Mouse (Mus musculus): Measurements from ENCODE around the gene Trex1. TPM values are rescaled to one million over a fixed set of nuclear protein-coding genes. Genes with fewer than 3 reads are reported as not detected.

The Trex1 gene
- polyA plus RNA-seq, 1 experiment from 2014 or later: 7.1 TPM

- no peak for ATAC-seq (ENCODE audit: insufficient number of reproducible peaks, low FRiP score)
- peaks cover 25% of the 10 kb centered on the region for H3K36me3 ChIP-seq
- peak overlapping the region; percentile 83 for H3K4me2 ChIP-seq
- WGBS: 48% methylated on average over 5 of the region's 5 CpGs
- H3K4me1 ChIP-seq (replicated peaks): peaks cover 72% of the 10 kb centered on the region
- H3K27me3 ChIP-seq (replicated peaks): no peaks in the 10 kb centered on the region
- peak overlapping the region; percentile 99 for H3K27ac ChIP-seq (ENCODE audit: poor library complexity, severe bottlenecking)
- peak overlapping the region; percentile 97 for H3K9ac ChIP-seq
- H3K9me3 ChIP-seq (replicated peaks): no peaks in the 10 kb centered on the region
- no peak overlapping the region for H3K4me3 ChIP-seq
These were observed 38.3 kb upstream of the Trex1 start for GRCm38 (mm10) chr9:109097831-109098230.

GRCm38 (mm10) chr9:109097291-109097690 is 37.8 kb upstream of the Trex1 start:
- no peaks in the 10 kb centered on the region for H3K9me3 ChIP-seq (replicated peaks)
- 33% methylated on average over 6 of the region's 6 CpGs for WGBS
- no peaks in the 10 kb centered on the region for H3K27me3 ChIP-seq (replicated peaks)
- H3K27ac ChIP-seq (ENCODE audit: poor library complexity, severe bottlenecking): peak overlapping the region; percentile 99
- H3K9ac ChIP-seq: peak overlapping the region; percentile 97
- H3K4me3 ChIP-seq: peak overlapping the region; percentile 85
- no peak for ATAC-seq (ENCODE audit: insufficient number of reproducible peaks, low FRiP score)
- peaks cover 71% of the 10 kb centered on the region for H3K4me1 ChIP-seq (replicated peaks)
- H3K36me3 ChIP-seq: peaks cover 24% of the 10 kb centered on the region
- peak overlapping the region; percentile 83 for H3K4me2 ChIP-seq

DNA sequence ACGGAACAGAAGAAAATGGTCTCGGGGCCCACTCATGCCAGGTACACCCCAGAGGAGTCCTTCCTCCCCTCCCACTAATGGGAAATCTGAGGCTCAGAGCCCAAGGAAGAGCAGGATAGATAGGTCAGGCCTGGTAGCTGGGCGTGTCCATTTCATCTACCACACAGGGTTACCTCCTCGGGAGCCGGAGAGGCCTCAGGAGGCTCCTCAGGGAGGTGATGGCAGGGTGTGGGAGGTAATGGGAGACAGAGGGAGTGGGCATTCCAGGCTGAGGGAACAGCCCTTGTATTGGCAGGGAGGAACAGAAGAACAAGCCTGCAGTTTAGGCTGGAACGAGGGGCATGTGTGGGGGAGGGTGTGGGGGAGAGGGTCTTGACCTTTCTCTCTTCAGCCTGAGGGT is 37.3 kb upstream of the Trex1 start:
- Histone ChIP-seq H3K4me2 (peak overlapping the region; percentile 83), H3K9ac (peak overlapping the region; percentile 97), H3K27me3 (replicated peaks) (no peaks in the 10 kb centered on the region), H3K36me3 (peaks cover 23% of the 10 kb centered on the region), H3K9me3 (replicated peaks) (no peaks in the 10 kb centered on the region), H3K4me1 (replicated peaks) (peaks cover 71% of the 10 kb centered on the region), H3K27ac (ENCODE audit: poor library complexity, severe bottlenecking) (peak overlapping the region; percentile 99), H3K4me3 (peak overlapping the region; percentile 85)
- no peak for ATAC-seq (ENCODE audit: insufficient number of reproducible peaks, low FRiP score)
- 34% methylated on average over 6 of the region's 6 CpGs for WGBS

DNA sequence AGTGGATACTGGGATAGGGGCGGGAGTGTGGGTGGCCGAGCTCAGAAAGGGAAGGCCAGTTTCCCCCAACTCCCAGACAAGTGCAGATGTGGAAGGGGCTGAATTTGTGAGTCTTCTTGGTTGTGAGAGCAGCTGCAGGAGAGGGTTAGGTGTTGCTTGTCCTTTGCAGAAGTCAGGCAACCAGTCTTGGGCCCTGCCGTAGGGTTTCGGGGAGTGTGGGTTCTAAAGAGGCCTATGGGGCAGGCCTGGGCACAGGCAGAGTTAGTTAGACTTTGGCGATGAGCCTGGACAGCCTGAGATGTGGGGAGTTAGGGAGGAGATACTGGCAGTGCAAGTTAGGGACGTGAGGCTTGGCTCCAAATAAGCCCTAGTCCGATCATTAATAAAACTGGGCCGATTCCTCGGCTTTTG is 36.7 kb upstream of the Trex1 start:
- Histone ChIP-seq H3K9ac (peak overlapping the region; percentile 97), H3K36me3 (peaks cover 24% of the 10 kb centered on the region), H3K4me3 (peak overlapping the region; percentile 85), H3K27ac (ENCODE audit: poor library complexity, severe bottlenecking) (peak overlapping the region; percentile 99), H3K4me1 (replicated peaks) (peaks cover 71% of the 10 kb centered on the region), H3K27me3 (replicated peaks) (no peaks in the 10 kb centered on the region), H3K9me3 (replicated peaks) (no peaks in the 10 kb centered on the region), H3K4me2 (peak overlapping the region; percentile 83)
- no peak for ATAC-seq (ENCODE audit: insufficient number of reproducible peaks, low FRiP score)
- 42% methylated on average over 9 of the region's 9 CpGs for WGBS

DNA sequence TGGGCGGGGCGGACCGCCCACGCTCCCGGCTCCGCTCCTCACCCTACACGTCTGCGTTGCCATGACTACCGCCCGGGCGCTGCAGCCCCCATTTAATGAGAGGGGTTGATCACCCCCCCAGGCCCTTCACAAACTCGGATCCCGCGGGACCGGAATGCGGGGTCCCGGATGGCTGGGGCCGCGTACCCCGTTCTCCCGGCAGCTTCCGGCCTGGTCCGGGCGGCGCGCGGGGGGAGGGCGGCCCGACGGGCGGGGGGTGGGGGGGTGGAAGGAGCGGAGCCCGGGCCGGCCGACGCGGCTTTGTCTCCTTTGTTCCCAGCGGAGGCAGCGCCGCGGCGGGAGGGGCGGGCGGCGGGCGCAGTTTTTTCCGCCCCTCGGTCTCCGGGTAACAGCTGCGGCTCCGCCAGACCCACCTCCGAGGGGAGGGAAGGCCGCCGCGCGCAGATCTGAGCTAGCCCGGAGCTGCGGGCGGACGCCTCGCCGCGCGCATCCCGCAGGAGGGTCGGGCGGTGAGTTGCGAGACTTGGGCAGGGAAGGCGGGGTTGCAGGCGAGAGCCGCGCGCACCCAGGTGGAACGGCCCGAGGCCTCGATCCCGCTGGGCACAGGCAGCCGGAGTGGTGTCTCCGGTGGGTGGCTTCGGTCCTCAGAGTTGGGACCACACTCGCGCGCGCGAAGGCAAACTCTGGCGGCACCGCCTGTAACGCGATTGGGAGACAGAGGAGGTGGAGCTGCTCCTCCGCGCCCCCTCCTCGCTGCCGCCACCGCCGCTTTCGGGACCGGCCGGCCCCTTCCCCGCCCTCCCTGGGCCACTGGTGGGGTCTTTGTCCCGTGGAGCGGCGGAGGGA is 35.8 kb upstream of the Trex1 start, which contains the start of gene Plxnb1:
Gene Plxnb1 (plus strand): TSS at position 253 of the 846 bp plus-strand sequence.
- H3K27me3 ChIP-seq (replicated peaks): no peaks in the 10 kb centered on the region
- peak within 1 kb of the TSS; percentile 99 for H3K27ac ChIP-seq (ENCODE audit: poor library complexity, severe bottlenecking)
- peak within 1 kb of the TSS; percentile 97 for H3K9ac ChIP-seq
- peak; percentile 51 for ATAC-seq (ENCODE audit: insufficient number of reproducible peaks, low FRiP score)
- under 1% methylated on average over 79 of the region's 102 CpGs for WGBS
- peak within 1 kb of the TSS; percentile 85 for H3K4me3 ChIP-seq
- H3K9me3 ChIP-seq (replicated peaks): no peaks in the 10 kb centered on the region
- peak within 1 kb of the TSS; percentile 83 for H3K4me2 ChIP-seq
- peaks cover 66% of the 10 kb centered on the region for H3K4me1 ChIP-seq (replicated peaks)
- H3K36me3 ChIP-seq: peaks cover 27% of the 10 kb centered on the region

GRCm38 (mm10) chr9:109094553-109095136 is 35.1 kb upstream of the Trex1 start:
- Histone ChIP-seq H3K27ac (ENCODE audit: poor library complexity, severe bottlenecking) (peak overlapping the region; percentile 99), H3K27me3 (replicated peaks) (no peaks in the 10 kb centered on the region), H3K4me2 (peak overlapping the region; percentile 83), H3K9ac (peak overlapping the region; percentile 97), H3K4me1 (replicated peaks) (peaks cover 59% of the 10 kb centered on the region), H3K9me3 (replicated peaks) (no peaks in the 10 kb centered on the region), H3K4me3 (peak overlapping the region; percentile 85), H3K36me3 (peaks cover 30% of the 10 kb centered on the region)
- 2% methylated on average over 17 of the region's 21 CpGs for WGBS
- ATAC-seq (ENCODE audit: insufficient number of reproducible peaks, low FRiP score): no peak

DNA sequence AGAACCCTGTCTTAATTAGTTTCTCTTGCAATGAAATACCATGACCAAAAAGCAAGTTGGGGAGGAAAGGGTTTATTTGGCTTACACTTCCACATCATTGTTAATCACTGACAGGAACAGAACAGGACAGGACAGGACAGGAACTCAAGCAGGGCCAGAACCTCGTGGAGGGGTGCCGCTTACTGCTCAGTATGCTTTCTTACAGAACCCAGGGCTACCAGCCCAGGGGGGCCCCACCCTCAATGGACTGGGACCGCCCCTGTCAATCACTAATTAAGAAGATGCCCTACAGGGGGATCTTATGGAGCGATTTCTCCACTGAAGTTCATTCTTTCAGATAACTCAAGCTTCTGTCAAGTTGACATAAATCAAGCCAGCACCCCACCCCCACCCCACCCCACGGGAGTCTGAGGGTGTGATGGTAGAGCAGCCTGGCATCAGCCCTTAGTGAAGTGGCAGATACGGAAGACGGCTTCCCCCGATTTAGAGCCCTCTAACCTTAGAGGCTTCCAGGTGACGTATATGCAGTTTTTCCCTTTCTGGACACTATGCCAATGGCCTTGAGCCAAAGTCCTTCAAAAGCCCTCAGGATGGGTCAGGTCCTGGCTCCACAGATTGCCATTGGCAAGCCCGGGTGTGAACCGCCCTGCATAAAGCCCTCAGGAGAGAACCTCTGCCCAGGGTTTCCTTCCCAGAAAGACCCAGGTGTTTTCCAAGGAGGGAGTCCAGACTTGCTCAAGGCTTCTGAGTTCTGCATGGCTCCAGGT is 34.4 kb upstream of the Trex1 start:
- Histone ChIP-seq H3K9me3 (replicated peaks) (no peaks in the 10 kb centered on the region), H3K4me3 (peak overlapping the region; percentile 85), H3K9ac (peak overlapping the region; percentile 97), H3K4me1 (replicated peaks) (peaks cover 52% of the 10 kb centered on the region), H3K27ac (ENCODE audit: poor library complexity, severe bottlenecking) (peak overlapping the region; percentile 42), H3K27me3 (replicated peaks) (no peaks in the 10 kb centered on the region), H3K4me2 (peak overlapping the region; percentile 83), H3K36me3 (peaks cover 37% of the 10 kb centered on the region)
- ATAC-seq (ENCODE audit: insufficient number of reproducible peaks, low FRiP score): no peak
- 19% methylated on average over 11 of the region's 11 CpGs for WGBS

DNA sequence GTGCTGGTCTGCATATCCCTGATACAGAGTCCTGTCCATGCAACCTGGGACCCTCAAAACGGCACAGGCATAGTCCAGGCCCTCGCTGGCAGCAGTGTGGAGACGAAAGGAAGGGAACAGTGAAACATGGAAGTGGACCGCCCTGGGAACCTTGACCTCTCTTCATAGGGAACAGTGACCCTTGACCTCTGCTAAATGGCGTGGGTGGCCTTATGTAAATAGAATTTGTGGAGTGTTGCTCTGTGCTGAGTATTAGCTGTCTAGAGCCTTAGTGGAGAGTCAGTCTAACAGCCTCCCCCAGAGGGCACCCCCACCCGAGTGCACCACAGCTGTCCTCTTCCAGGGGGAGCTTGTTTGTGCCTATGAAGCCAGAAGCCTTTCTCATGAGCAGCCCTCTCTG is 33.3 kb upstream of the Trex1 start:
- H3K9me3 ChIP-seq (replicated peaks): no peaks in the 10 kb centered on the region
- H3K9ac ChIP-seq: no peak overlapping the region
- H3K36me3 ChIP-seq: peaks cover 37% of the 10 kb centered on the region
- no peak overlapping the region for H3K27ac ChIP-seq (ENCODE audit: poor library complexity, severe bottlenecking)
- 59% methylated on average over 6 of the region's 6 CpGs for WGBS
- H3K4me1 ChIP-seq (replicated peaks): peaks cover 40% of the 10 kb centered on the region
- H3K4me3 ChIP-seq: no peak overlapping the region
- no peaks in the 10 kb centered on the region for H3K27me3 ChIP-seq (replicated peaks)
- ATAC-seq (ENCODE audit: insufficient number of reproducible peaks, low FRiP score): no peak
- no peak overlapping the region for H3K4me2 ChIP-seq

DNA sequence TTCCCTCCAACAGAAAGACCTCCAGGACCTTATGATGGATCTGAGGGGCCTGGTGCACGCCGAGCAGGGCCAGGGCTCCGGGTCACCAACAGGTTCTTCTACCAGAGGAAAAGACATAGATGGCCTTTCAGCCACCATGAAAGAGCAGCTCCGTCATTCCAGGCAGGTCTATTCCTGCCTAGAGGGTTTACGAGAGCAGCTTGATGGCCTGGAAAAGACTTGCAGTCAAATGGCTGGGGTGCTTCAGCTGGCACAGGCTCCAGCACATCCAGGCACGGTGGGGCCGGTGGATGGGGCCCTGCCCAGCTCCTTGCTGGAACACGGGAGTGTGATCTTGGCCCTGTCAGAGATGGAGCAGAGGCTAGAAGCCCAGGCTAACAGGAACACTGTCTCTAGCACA is 32.3 kb upstream of the Trex1 start:
- 87% methylated on average over 8 of the region's 8 CpGs for WGBS
- Histone ChIP-seq H3K4me2 (no peak overlapping the region), H3K9me3 (replicated peaks) (no peaks in the 10 kb centered on the region), H3K4me1 (replicated peaks) (peaks cover 39% of the 10 kb centered on the region), H3K36me3 (peaks cover 37% of the 10 kb centered on the region), H3K27me3 (replicated peaks) (no peaks in the 10 kb centered on the region), H3K27ac (ENCODE audit: poor library complexity, severe bottlenecking) (no peak overlapping the region), H3K4me3 (no peak overlapping the region), H3K9ac (no peak overlapping the region)
- ATAC-seq (ENCODE audit: insufficient number of reproducible peaks, low FRiP score): no peak

GRCm38 (mm10) chr9:109090446-109090845 is 30.9 kb upstream of the Trex1 start:
- no peak for ATAC-seq (ENCODE audit: insufficient number of reproducible peaks, low FRiP score)
- Histone ChIP-seq H3K4me1 (replicated peaks) (peaks cover 30% of the 10 kb centered on the region), H3K36me3 (peaks cover 37% of the 10 kb centered on the region), H3K27ac (ENCODE audit: poor library complexity, severe bottlenecking) (no peak overlapping the region), H3K4me2 (no peak overlapping the region), H3K27me3 (replicated peaks) (no peaks in the 10 kb centered on the region), H3K9me3 (replicated peaks) (no peaks in the 10 kb centered on the region), H3K4me3 (no peak overlapping the region), H3K9ac (no peak overlapping the region)
- WGBS: 83% methylated on average over 15 of the region's 15 CpGs

GRCm38 (mm10) chr9:109087987-109088386 is 28.5 kb upstream of the Trex1 start:
- Histone ChIP-seq H3K9ac (no peak overlapping the region), H3K27me3 (replicated peaks) (no peaks in the 10 kb centered on the region), H3K4me3 (no peak overlapping the region), H3K4me1 (replicated peaks) (peaks cover 18% of the 10 kb centered on the region), H3K9me3 (replicated peaks) (no peaks in the 10 kb centered on the region), H3K4me2 (no peak overlapping the region), H3K36me3 (peaks cover 37% of the 10 kb centered on the region), H3K27ac (ENCODE audit: poor library complexity, severe bottlenecking) (no peak overlapping the region)
- ATAC-seq (ENCODE audit: insufficient number of reproducible peaks, low FRiP score): no peak
- 18% methylated on average over 5 of the region's 5 CpGs for WGBS
